Mouse (Mus musculus): ENCODE data around the gene Aes. TPM values are rescaled to one million over a fixed set of nuclear protein-coding genes. Genes with fewer than 3 reads are reported as not detected.

The Aes gene
- 324 and 355 TPM in 2 replicates for polyA plus RNA-seq (2014; fragmentation: Nextera tagmentation; extraction: Ambion mirVana)

GRCm38 (mm10) chr10:81559163-81559626, at the start of gene Aes:
TSS of gene Aes (plus strand) at chr10:81559488.
- peak within 1 kb of the TSS; percentile 96 for H3K9ac ChIP-seq (ENCODE audit: low read length)
- ATAC-seq (replicated peaks; ENCODE audit: low FRiP score): peak; percentile 64
- peak within 1 kb of the TSS; percentile 80 for H3K27ac ChIP-seq (ENCODE audit: low read depth, low read length)
- H3K9me3 ChIP-seq (ENCODE audit: control insufficient read depth, low read length): no peaks in the 10 kb centered on the region
- peak within 1 kb of the TSS; percentile 73 for H3K4me3 ChIP-seq (ENCODE audit: low read depth, low read length)
- 0 out of 2 replicates have a peak, but pooled peaks cover 2% of the 10 kb centered on the region for H3K27me3 ChIP-seq (ENCODE audit: control insufficient read depth, insufficient read depth, low read length)
- H3K4me1 ChIP-seq (replicated peaks; ENCODE audit: control insufficient read depth, insufficient read depth, low read length): peaks cover 17% of the 10 kb centered on the region
- DNase-seq (ENCODE audit: low spot score): peak; percentile 79
- no peaks in the 10 kb centered on the region for H3K36me3 ChIP-seq (ENCODE audit: control insufficient read depth, insufficient read depth, low read length)
- WGBS: under 1% methylated on average over 22 of the region's 53 CpGs
- H3K4me2 ChIP-seq (ENCODE audit: low read depth, low read length, severe bottlenecking): peak within 1 kb of the TSS; percentile 90

- Histone ChIP-seq H3K9me3 (ENCODE audit: control insufficient read depth, low read length) (no peaks in the 10 kb centered on the region; the same call in 1 of the 2 replicates), H3K4me3 (ENCODE audit: low read depth, low read length) (no peak overlapping the region), H3K27ac (ENCODE audit: low read depth, low read length) (no peak overlapping the region), H3K4me2 (ENCODE audit: low read depth, low read length, severe bottlenecking) (no peak overlapping the region), H3K27me3 (ENCODE audit: control insufficient read depth, insufficient read depth, low read length) (no peaks in the 10 kb centered on the region), H3K36me3 (ENCODE audit: control insufficient read depth, insufficient read depth, low read length) (no peaks in the 10 kb centered on the region), H3K9ac (ENCODE audit: low read length) (no peak overlapping the region), H3K4me1 (replicated peaks; ENCODE audit: control insufficient read depth, insufficient read depth, low read length) (no peaks in the 10 kb centered on the region)
- ATAC-seq (replicated peaks; ENCODE audit: low FRiP score): no peak
- DNase-seq (ENCODE audit: low spot score): no peak
- WGBS: 85% methylated on average over 14 of the region's 14 CpGs
Measured at GRCm38 (mm10) chr10:81510246-81510810, 49.0 kb upstream of the Aes start.

GRCm38 (mm10) chr10:81513798-81514197, 45.5 kb upstream of the Aes start:
- Histone ChIP-seq H3K27ac (ENCODE audit: low read depth, low read length) (no peak overlapping the region), H3K9ac (ENCODE audit: low read length) (no peak overlapping the region), H3K4me3 (ENCODE audit: low read depth, low read length) (no peak overlapping the region), H3K36me3 (ENCODE audit: control insufficient read depth, insufficient read depth, low read length) (no peaks in the 10 kb centered on the region), H3K4me1 (replicated peaks; ENCODE audit: control insufficient read depth, insufficient read depth, low read length) (no peaks in the 10 kb centered on the region), H3K9me3 (ENCODE audit: control insufficient read depth, low read length) (no peaks in the 10 kb centered on the region; the same call in 1 of the 2 replicates), H3K27me3 (ENCODE audit: control insufficient read depth, insufficient read depth, low read length) (no peaks in the 10 kb centered on the region), H3K4me2 (ENCODE audit: low read depth, low read length, severe bottlenecking) (no peak overlapping the region)
- no peak for ATAC-seq (replicated peaks; ENCODE audit: low FRiP score)
- WGBS: 85% methylated on average over 5 of the region's 5 CpGs
- DNase-seq (ENCODE audit: low spot score): no peak

GRCm38 (mm10) chr10:81517227-81517626, 42.1 kb upstream of the Aes start:
- 78% methylated on average over 8 of the region's 8 CpGs for WGBS
- no peaks in the 10 kb centered on the region for H3K4me1 ChIP-seq (replicated peaks; ENCODE audit: control insufficient read depth, insufficient read depth, low read length)
- DNase-seq (ENCODE audit: low spot score) (no peak), ATAC-seq (replicated peaks; ENCODE audit: low FRiP score) (no peak)
- no peaks in the 10 kb centered on the region for H3K36me3 ChIP-seq (ENCODE audit: control insufficient read depth, insufficient read depth, low read length)
- no peak overlapping the region for H3K9ac ChIP-seq (ENCODE audit: low read length)
- no peak overlapping the region for H3K27ac ChIP-seq (ENCODE audit: low read depth, low read length)
- no peak overlapping the region for H3K4me2 ChIP-seq (ENCODE audit: low read depth, low read length, severe bottlenecking)
- H3K27me3 ChIP-seq (ENCODE audit: control insufficient read depth, insufficient read depth, low read length): no peaks in the 10 kb centered on the region; the same call in 1 of the 2 replicates
- no peaks in the 10 kb centered on the region; the same call in 1 of the 2 replicates for H3K9me3 ChIP-seq (ENCODE audit: control insufficient read depth, low read length)
- no peak overlapping the region for H3K4me3 ChIP-seq (ENCODE audit: low read depth, low read length)

GRCm38 (mm10) chr10:81518546-81518945, 40.7 kb upstream of the Aes start:
- Histone ChIP-seq H3K4me3 (ENCODE audit: low read depth, low read length) (no peak overlapping the region), H3K27ac (ENCODE audit: low read depth, low read length) (no peak overlapping the region), H3K9ac (ENCODE audit: low read length) (no peak overlapping the region), H3K4me2 (ENCODE audit: low read depth, low read length, severe bottlenecking) (no peak overlapping the region), H3K36me3 (ENCODE audit: control insufficient read depth, insufficient read depth, low read length) (no peaks in the 10 kb centered on the region), H3K27me3 (ENCODE audit: control insufficient read depth, insufficient read depth, low read length) (no peaks in the 10 kb centered on the region; the same call in 1 of the 2 replicates), H3K9me3 (ENCODE audit: control insufficient read depth, low read length) (no peaks in the 10 kb centered on the region; the same call in 1 of the 2 replicates), H3K4me1 (replicated peaks; ENCODE audit: control insufficient read depth, insufficient read depth, low read length) (no peaks in the 10 kb centered on the region)
- WGBS: 16% methylated on average over 4 of the region's 4 CpGs
- DNase-seq (ENCODE audit: low spot score) (peak; percentile 79), ATAC-seq (replicated peaks; ENCODE audit: low FRiP score) (no peak)

GRCm38 (mm10) chr10:81519227-81519977, 39.9 kb upstream of the Aes start:
- Histone ChIP-seq H3K4me3 (ENCODE audit: low read depth, low read length) (no peak overlapping the region), H3K4me2 (ENCODE audit: low read depth, low read length, severe bottlenecking) (no peak overlapping the region), H3K4me1 (replicated peaks; ENCODE audit: control insufficient read depth, insufficient read depth, low read length) (no peaks in the 10 kb centered on the region), H3K36me3 (ENCODE audit: control insufficient read depth, insufficient read depth, low read length) (no peaks in the 10 kb centered on the region), H3K9ac (ENCODE audit: low read length) (no peak overlapping the region), H3K9me3 (ENCODE audit: control insufficient read depth, low read length) (no peaks in the 10 kb centered on the region), H3K27me3 (ENCODE audit: control insufficient read depth, insufficient read depth, low read length) (no peaks in the 10 kb centered on the region; the same call in 1 of the 2 replicates), H3K27ac (ENCODE audit: low read depth, low read length) (no peak overlapping the region)
- 88% methylated on average over 6 of the region's 6 CpGs for WGBS
- no peak for ATAC-seq (replicated peaks; ENCODE audit: low FRiP score)
- DNase-seq (ENCODE audit: low spot score): no peak

GRCm38 (mm10) chr10:81519978-81520365, 39.3 kb upstream of the Aes start:
- Histone ChIP-seq H3K36me3 (ENCODE audit: control insufficient read depth, insufficient read depth, low read length) (no peaks in the 10 kb centered on the region), H3K9ac (ENCODE audit: low read length) (no peak overlapping the region), H3K27ac (ENCODE audit: low read depth, low read length) (no peak overlapping the region), H3K4me3 (ENCODE audit: low read depth, low read length) (no peak overlapping the region), H3K9me3 (ENCODE audit: control insufficient read depth, low read length) (no peaks in the 10 kb centered on the region), H3K27me3 (ENCODE audit: control insufficient read depth, insufficient read depth, low read length) (no peaks in the 10 kb centered on the region; the same call in 1 of the 2 replicates), H3K4me2 (ENCODE audit: low read depth, low read length, severe bottlenecking) (no peak overlapping the region), H3K4me1 (replicated peaks; ENCODE audit: control insufficient read depth, insufficient read depth, low read length) (no peaks in the 10 kb centered on the region)
- WGBS: 79% methylated on average over 3 of the region's 3 CpGs
- ATAC-seq (replicated peaks; ENCODE audit: low FRiP score) (no peak), DNase-seq (ENCODE audit: low spot score) (no peak)

- WGBS: 79% methylated on average over 6 of the region's 6 CpGs
- Histone ChIP-seq H3K36me3 (ENCODE audit: control insufficient read depth, insufficient read depth, low read length) (no peaks in the 10 kb centered on the region), H3K27me3 (ENCODE audit: control insufficient read depth, insufficient read depth, low read length) (no peaks in the 10 kb centered on the region; the same call in 1 of the 2 replicates), H3K4me3 (ENCODE audit: low read depth, low read length) (no peak overlapping the region), H3K4me2 (ENCODE audit: low read depth, low read length, severe bottlenecking) (no peak overlapping the region), H3K9me3 (ENCODE audit: control insufficient read depth, low read length) (no peaks in the 10 kb centered on the region), H3K27ac (ENCODE audit: low read depth, low read length) (no peak overlapping the region), H3K4me1 (replicated peaks; ENCODE audit: control insufficient read depth, insufficient read depth, low read length) (no peaks in the 10 kb centered on the region), H3K9ac (ENCODE audit: low read length) (no peak overlapping the region)
- ATAC-seq (replicated peaks; ENCODE audit: low FRiP score) (no peak), DNase-seq (ENCODE audit: low spot score) (no peak)
Measured at GRCm38 (mm10) chr10:81523142-81523541, 36.1 kb upstream of the Aes start.

Measured in forebrain, embryonic 11.5 days (tissue).